Mouse (Mus musculus): ENCODE data around the gene Ins2. TPM values are rescaled to one million over a fixed set of nuclear protein-coding genes. Genes with fewer than 3 reads are reported as not detected.
A peak's percentile ranks its signal among the peaks of the same experiment; 100 is the strongest.

Gene Ins2
- polyA plus RNA-seq, 1 experiment from 2014 or later = 1.7 TPM

- TF ChIP-seq EP300 (optimal IDR thresholded peaks at IDR 0.05) (no peak), CTCF (IDR thresholded peaks at IDR 0.05; ENCODE audit: low read depth) (no peak)
- no peak overlapping the region for H3K4me3 ChIP-seq (ENCODE audit: low read depth, low read length)
- no peak overlapping the region for H3K4me2 ChIP-seq (replicated peaks; ENCODE audit: low read depth)
- no peak overlapping the region for H3K9ac ChIP-seq (ENCODE audit: low read length)
- H3K9me3 ChIP-seq (ENCODE audit: control insufficient read depth, low read length) = no peaks in the 10 kb centered on the region
- no peaks in the 10 kb centered on the region for H3K4me1 ChIP-seq (replicated peaks; ENCODE audit: control insufficient read depth, insufficient read depth)
- WGBS = 28% methylated on average over 5 of the region's 5 CpGs
- no peak overlapping the region for H3K27ac ChIP-seq (replicated peaks)
- no peaks in the 10 kb centered on the region for H3K36me3 ChIP-seq (ENCODE audit: control insufficient read depth, insufficient read depth, low read length)
- ATAC-seq (ENCODE audit: low FRiP score, low TSS enrichment) (no peak), DNase-seq (ENCODE audit: low spot score) (no peak)
- H3K27me3 ChIP-seq (ENCODE audit: control insufficient read depth, insufficient read depth, low read length) = no peaks in the 10 kb centered on the region
Observed at GRCm38 (mm10) chr7:142645045-142645444, 98.1 kb downstream of the Ins2 start.

GRCm38 (mm10) chr7:142636178-142636577 lies 107.0 kb downstream of the Ins2 start:
- TF ChIP-seq EP300 (optimal IDR thresholded peaks at IDR 0.05) (no peak), CTCF (IDR thresholded peaks at IDR 0.05; ENCODE audit: low read depth) (no peak)
- Histone ChIP-seq H3K27ac (replicated peaks) (no peak overlapping the region), H3K27me3 (ENCODE audit: control insufficient read depth, insufficient read depth, low read length) (no peaks in the 10 kb centered on the region), H3K9ac (ENCODE audit: low read length) (no peak overlapping the region), H3K4me1 (replicated peaks; ENCODE audit: control insufficient read depth, insufficient read depth) (0 out of 2 replicates have a peak, but pooled peaks cover 2% of the 10 kb centered on the region), H3K4me3 (ENCODE audit: low read depth, low read length) (no peak overlapping the region), H3K4me2 (replicated peaks; ENCODE audit: low read depth) (no peak overlapping the region), H3K9me3 (ENCODE audit: control insufficient read depth, low read length) (no peaks in the 10 kb centered on the region), H3K36me3 (ENCODE audit: control insufficient read depth, insufficient read depth, low read length) (no peaks in the 10 kb centered on the region)
- DNase-seq (ENCODE audit: low spot score) (no peak), ATAC-seq (ENCODE audit: low FRiP score, low TSS enrichment) (no peak)

- no peak for DNase-seq (ENCODE audit: low spot score)
- 71% methylated on average over 10 of the region's 10 CpGs for WGBS
- Histone ChIP-seq H3K4me3 (ENCODE audit: low read depth, low read length) (no peak overlapping the region), H3K27me3 (ENCODE audit: control insufficient read depth, insufficient read depth, low read length) (no peaks in the 10 kb centered on the region), H3K27ac (replicated peaks) (no peak overlapping the region), H3K9ac (ENCODE audit: low read length) (no peak overlapping the region), H3K9me3 (ENCODE audit: control insufficient read depth, low read length) (no peaks in the 10 kb centered on the region), H3K36me3 (ENCODE audit: control insufficient read depth, insufficient read depth, low read length) (no peaks in the 10 kb centered on the region), H3K4me2 (replicated peaks; ENCODE audit: low read depth) (no peak overlapping the region), H3K4me1 (replicated peaks; ENCODE audit: control insufficient read depth, insufficient read depth) (0 out of 2 replicates have a peak, but pooled peaks cover 2% of the 10 kb centered on the region)
- ATAC-seq (ENCODE audit: low FRiP score, low TSS enrichment) = no peak
- TF ChIP-seq CTCF (IDR thresholded peaks at IDR 0.05; ENCODE audit: low read depth) = no peak
- TF ChIP-seq EP300 (optimal IDR thresholded peaks at IDR 0.05) = no peak
Observed at GRCm38 (mm10) chr7:142630691-142631090, 112.5 kb downstream of the Ins2 start.

GRCm38 (mm10) chr7:142629806-142630205 lies 113.4 kb downstream of the Ins2 start:
- H3K4me3 ChIP-seq (ENCODE audit: low read depth, low read length) = no peak overlapping the region

More at GRCm38 (mm10) chr7:142629806-142630205, 113.4 kb downstream of the Ins2 start:
- H3K36me3 ChIP-seq (ENCODE audit: control insufficient read depth, insufficient read depth, low read length) = no peaks in the 10 kb centered on the region
- 0 out of 2 replicates have a peak, but pooled peaks cover 2% of the 10 kb centered on the region for H3K4me1 ChIP-seq (replicated peaks; ENCODE audit: control insufficient read depth, insufficient read depth)
- no peak overlapping the region for H3K4me2 ChIP-seq (replicated peaks; ENCODE audit: low read depth)
- no peak overlapping the region for H3K9ac ChIP-seq (ENCODE audit: low read length)
- DNase-seq (ENCODE audit: low spot score) = no peak
- no peaks in the 10 kb centered on the region for H3K27me3 ChIP-seq (ENCODE audit: control insufficient read depth, insufficient read depth, low read length)
- H3K27ac ChIP-seq (replicated peaks) = no peak overlapping the region
- no peak for ATAC-seq (ENCODE audit: low FRiP score, low TSS enrichment)
- H3K9me3 ChIP-seq (ENCODE audit: control insufficient read depth, low read length) = no peaks in the 10 kb centered on the region
- WGBS = 74% methylated on average over 6 of the region's 6 CpGs
- TF ChIP-seq CTCF (IDR thresholded peaks at IDR 0.05; ENCODE audit: low read depth) (no peak), EP300 (optimal IDR thresholded peaks at IDR 0.05) (no peak)

MicroRNAs encoded within 50 kb of the gene (microRNA counts, 519-probe panel; counts per million panel counts)
- microRNA mmu-miR-483 = not detected

Small RNA genes within 50 kb of the gene (microRNA-seq; reads per million reads assigned to microRNA genes)
- gene Mir483 = 1,004 reads per million, percentile 72 among the genes with 10 or more reads in this experiment

Other genes with a start within 250 kb of the Ins2 start
- 8.0 and 11.7 TPM in 2 replicates for gene Tnnt3, start 244.5 kb downstream of the Ins2 start, polyA plus RNA-seq (2015; fragmentation: Nextera tagmentation; extraction: Ambion mirVana)
- gene Mrpl23, start 210.7 kb downstream of the Ins2 start, polyA plus RNA-seq (2015; fragmentation: Nextera tagmentation; extraction: Ambion mirVana) = 17.7 and 19.4 TPM in 2 replicates
- 287 and 390 TPM in 2 replicates for gene Igf2, start 76.6 kb downstream of the Ins2 start, polyA plus RNA-seq (2015; fragmentation: Nextera tagmentation; extraction: Ambion mirVana)
- gene Gm49394, start 73.4 kb downstream of the Ins2 start, polyA plus RNA-seq (2015; fragmentation: Nextera tagmentation; extraction: Ambion mirVana) = not detected in 2 replicates
- gene Th, start 187.7 kb upstream of the Ins2 start, polyA plus RNA-seq (2015; fragmentation: Nextera tagmentation; extraction: Ambion mirVana) = 0.76 and 1.2 TPM in 2 replicates
- gene Ascl2, start 225.9 kb upstream of the Ins2 start, polyA plus RNA-seq (2015; fragmentation: Nextera tagmentation; extraction: Ambion mirVana) = 4.3 and 4.5 TPM in 2 replicates

Measured in stomach, postnatal 0 days (tissue).